Mouse (Mus musculus) MN1 (cell line): Measurements from ENCODE around the gene Adamts8.
A peak's percentile ranks its signal among the peaks of the same experiment; 100 is the strongest.

Experiments
- DNase-seq: peaks from one replicate; pipeline ENCODE4 v3.0.0-alpha.2; 2016; ENCODE audit warnings: low spot score

Gene Adamts8

DNA sequence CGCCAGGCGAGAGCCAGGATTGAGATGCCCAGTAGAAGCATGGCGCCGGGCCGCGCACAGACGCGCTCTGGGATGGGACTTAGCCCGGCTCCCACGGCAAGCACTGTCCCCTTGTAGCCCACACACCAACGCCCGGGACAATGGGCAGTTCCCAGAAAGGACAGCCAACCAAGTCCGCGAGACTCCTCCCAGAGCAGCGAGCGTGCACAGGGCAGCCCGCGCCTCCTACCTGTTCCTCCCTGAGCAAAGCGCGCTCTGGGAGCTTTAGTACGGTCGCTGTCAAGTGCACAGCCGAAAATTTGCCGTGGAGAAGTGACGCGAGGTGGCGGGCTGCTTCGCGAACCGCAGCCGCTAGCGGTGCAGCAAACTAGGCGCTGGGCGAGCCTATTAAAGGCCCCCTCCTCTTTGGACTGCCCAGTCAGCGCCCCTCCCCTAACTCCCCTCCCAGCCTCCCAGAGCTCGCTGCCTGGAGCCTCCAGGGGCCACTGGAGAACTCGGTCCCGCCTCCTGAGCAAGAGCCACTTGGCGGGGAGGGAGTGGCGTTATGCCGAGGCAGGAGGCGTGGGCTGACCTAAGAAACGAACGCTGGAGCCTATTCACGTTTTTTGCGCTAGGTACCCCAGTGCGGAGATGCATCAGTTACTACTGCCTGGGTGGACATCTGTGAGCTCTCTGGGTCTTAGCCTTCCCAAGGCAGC, 20.0 kb upstream of the Adamts8 start, which contains the start of gene Adamts15:
Gene Adamts15, minus strand, starts transcription at position 256 of the 698 bp plus-strand sequence.
- no peak for DNase-seq

- no peak for DNase-seq
Measured at GRCm38 (mm10) chr9:30928759-30929158, 13.6 kb upstream of the Adamts8 start.

DNA sequence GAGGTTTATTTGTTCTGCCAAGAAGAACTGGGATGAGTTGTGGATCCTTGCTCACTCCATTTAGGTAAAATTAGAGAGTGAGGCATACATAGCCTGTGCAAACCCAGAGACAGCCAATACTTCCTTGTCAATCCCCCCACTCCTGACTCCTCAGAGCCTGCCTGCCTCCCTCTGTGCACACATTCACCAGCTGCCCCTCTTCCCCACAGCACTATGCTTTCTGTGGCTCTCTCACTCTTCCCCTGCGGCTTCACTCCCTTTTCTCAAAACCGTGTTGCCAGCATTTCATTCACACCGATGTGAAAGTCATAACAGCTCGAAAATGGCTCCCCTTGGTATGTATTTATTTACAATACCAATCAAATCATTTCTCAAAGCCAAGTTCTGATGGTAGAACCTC, 10.0 kb upstream of the Adamts8 start:
- DNase-seq, result no peak

- no peak for DNase-seq
Measured at GRCm38 (mm10) chr9:30934827-30935226, 7.5 kb upstream of the Adamts8 start.

DNA sequence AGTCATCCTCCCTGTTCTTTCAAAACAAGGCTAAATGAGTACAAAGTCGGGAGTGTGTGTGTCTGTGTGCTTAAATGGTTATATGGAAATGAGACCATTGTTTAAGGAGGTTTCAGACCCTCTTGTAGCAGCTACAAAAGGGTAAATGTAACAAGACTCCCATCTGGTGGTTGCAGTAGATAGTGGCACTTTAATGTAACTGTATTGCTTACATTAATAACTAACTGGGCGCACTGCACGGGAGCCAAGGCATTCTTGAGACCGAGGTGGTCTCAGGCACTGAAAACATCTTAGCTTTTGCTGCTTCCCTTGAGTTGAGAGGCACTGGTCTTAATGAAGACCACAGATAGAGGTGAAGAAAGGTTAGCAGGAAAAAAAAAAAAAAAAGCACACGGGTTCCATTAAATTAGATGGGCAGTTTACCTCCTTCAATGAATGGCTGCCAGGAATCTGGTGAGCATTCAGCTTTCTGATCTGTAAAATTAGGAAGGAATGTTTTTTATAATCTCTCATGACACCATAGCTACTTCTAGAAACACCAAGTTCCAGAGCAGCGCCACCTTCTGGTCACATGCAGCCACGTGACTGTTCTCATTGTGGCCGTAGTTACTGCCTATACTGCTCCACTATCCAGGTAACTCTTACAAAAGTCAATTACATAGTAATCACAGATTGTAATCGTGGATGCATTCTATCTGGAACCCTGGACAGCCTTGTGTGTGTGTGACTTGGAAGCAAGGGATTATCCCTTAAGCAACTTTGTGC, 5.5 kb upstream of the Adamts8 start:
- DNase-seq, result peak; percentile 9

- DNase-seq, result peak; percentile 74
Measured at GRCm38 (mm10) chr9:30940328-30940727, 2.0 kb upstream of the Adamts8 start.

DNA sequence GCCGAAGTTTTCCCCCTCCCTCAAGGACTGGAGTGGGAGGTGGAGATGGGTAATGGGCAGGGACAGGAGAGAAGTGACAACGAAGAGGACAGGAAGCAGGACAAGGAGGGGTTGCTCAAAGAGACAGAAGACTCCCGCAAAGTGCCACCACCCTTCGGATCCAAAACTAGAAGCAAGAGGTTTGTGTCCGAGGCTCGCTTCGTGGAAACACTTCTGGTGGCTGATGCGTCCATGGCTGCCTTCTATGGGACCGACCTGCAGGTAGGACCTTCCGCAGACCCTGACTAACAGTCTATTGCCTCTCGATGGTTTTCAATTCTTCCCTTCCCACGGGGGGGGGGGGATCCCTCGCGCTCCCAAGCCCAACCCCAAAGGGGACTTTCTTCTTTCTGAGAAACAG, 979 bp downstream of the Adamts8 start:
- DNase-seq, result no peak

- no peak for DNase-seq
Measured at GRCm38 (mm10) chr9:30944234-30944633, 1.9 kb downstream of the Adamts8 start.

DNA sequence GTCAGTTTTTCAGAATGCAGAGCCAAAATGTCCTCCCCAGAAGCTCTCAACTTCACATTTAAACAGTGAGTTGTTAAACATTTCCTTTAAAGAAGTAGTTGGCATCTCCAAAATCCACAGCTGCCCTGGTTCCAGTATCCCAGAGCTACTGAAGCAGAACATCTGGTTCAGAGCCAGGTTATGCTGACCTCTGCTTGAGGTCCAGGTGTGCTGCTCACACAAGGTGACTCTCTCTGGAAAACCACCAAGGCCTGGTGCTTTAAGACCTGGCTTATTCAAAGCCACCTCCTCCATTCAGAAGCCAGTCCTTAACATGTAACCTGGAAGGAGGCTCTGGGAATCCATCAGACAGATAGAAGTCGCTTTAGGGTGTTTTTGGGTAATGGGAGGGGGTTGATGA, 2.9 kb downstream of the Adamts8 start:
- no peak for DNase-seq

- no peak for DNase-seq
Measured at GRCm38 (mm10) chr9:30949422-30949821, 7.1 kb downstream of the Adamts8 start.

- peak; percentile 9 for DNase-seq
Measured at GRCm38 (mm10) chr9:30949971-30950370, 7.6 kb downstream of the Adamts8 start.

DNA sequence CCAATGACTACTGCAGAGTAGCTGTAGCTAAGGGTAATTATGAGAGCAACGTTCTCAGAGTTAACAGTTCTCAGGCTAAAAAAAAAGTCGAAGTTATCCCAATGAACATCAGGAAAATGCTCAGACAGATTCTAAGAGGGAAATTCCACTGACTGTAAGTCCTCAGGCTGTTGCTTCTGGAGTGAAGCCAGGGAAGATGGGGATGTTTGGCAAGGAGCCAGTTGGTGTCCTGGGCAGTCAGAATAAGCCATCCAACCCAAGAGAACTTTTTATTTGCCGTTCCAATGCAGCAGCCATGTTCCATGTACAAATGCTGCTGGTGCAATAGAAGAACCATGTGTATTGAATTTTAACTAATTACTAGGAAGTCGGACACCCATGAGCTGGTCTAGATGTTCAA, 8.2 kb downstream of the Adamts8 start:
- peak; percentile 20 for DNase-seq

GRCm38 (mm10) chr9:30951461-30951860, 9.1 kb downstream of the Adamts8 start:
- DNase-seq, result no peak

GRCm38 (mm10) chr9:30953287-30953686, 10.9 kb downstream of the Adamts8 start:
- DNase-seq, result no peak

GRCm38 (mm10) chr9:30955246-30955645, 12.9 kb downstream of the Adamts8 start:
- no peak for DNase-seq

DNA sequence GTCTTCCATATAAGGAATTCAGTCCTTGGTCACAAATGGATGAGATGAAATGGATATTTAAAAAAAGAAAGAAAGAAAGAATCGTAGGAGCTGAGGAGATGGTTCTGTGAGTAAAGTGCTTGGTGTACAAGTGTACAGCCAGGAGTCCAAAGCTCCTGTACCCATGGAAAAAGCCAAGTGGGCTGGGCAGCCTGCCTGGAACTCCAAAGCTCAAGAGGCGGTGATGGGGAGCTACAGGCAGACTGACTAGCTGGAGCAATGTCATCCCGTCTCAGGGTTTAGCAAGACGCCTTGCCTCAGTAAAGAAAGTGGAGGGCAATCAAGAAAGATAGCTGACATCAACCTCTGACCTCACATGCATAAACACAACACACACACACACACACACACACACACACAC, 21.4 kb downstream of the Adamts8 start:
- DNase-seq, result no peak

DNA sequence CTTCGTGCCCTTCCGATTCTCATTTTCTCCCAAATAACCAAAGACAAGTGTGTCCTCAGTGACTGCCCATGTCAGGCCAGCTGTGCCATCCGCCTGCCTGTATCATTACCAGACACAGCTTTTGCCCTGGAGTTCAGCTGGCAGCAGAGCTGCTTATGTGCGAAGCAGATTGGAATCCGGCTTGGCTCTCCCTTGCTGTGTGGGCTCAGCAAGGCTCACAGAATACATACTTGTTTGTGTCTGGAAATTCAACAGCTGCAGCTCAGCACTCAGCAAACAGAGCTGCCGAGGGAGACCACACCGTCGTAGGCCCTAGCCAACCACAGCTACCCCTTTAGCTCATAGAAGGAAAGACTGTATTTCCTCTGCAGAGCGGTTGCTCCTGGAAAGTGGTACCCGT, 22.3 kb downstream of the Adamts8 start:
- DNase-seq, result no peak

GRCm38 (mm10) chr9:30966881-30967280, 24.5 kb downstream of the Adamts8 start:
- no peak for DNase-seq

DNA sequence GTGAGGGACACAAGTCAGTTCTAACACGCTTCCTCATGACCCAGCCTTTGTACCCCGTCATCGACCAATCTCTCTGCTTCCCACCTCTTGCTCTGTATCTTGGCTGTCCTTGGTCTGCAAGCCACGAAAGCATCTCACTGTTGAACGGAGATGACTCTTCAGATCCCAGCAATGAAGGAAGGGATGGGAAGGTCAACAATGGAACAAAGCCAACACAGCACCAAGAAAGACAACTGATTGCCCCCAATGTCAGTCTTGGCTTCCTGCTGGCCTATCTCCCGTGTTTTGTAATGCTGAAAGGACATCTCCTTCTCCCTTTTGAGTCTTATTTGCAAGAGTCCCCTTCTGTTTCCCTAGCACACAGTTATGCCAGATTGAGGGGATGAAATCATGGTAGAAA, 25.8 kb downstream of the Adamts8 start:
- no peak for DNase-seq

DNA sequence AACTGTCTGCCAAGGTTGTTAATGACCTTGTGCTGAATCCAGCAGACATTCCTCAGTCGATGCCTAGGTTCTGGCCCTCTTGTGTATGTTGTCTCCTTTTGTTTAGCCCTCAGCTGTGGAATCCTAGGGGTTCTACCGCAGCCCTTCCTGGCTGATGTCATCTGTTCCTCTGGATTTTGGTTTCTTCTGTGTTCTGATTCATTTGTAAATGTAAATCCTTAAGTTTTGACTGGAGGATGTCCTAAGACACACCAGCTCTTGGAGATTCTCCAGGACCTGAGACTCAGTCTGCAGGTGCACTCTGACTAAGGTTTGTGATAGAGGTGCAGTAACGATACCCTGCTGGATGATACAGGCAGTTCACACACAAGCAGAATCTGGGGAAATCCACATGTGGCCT, 27.6 kb downstream of the Adamts8 start:
- no peak for DNase-seq

- peak; percentile 16 for DNase-seq
Measured at GRCm38 (mm10) chr9:30971967-30972366, 29.6 kb downstream of the Adamts8 start.

DNA sequence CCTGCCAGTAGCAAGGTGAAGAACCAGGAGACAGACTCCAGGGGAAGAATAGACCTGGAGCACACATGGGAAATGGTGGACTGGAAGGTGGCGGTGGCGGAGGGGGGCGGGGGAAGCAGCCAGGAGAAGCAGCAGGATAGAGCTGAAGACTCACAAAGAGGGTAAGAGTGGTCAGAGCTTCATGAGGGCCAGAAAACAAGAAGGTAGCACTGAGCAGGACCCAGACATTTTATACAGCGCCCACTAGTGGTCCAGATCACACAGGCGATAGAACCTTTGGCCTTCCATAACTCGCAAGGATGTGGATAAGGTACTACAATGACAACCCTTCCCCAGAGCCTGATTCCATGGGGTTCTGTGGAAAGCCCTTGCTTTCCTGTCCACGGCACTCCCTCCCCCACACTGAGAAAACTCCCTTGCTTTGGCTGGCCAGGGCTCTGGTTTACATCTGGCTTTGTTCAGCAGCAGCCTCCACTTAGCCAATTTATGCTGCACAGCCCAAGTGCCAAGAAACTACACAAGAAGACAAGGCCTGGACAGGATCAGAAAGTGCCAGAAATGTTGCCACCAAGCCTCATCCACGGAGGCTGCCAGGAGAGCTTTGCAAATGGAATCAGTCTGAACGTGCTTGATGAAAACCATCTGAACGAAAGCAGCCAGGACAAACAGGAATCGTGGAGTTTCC, 34.1 kb downstream of the Adamts8 start:
- peak; percentile 84 for DNase-seq

DNA sequence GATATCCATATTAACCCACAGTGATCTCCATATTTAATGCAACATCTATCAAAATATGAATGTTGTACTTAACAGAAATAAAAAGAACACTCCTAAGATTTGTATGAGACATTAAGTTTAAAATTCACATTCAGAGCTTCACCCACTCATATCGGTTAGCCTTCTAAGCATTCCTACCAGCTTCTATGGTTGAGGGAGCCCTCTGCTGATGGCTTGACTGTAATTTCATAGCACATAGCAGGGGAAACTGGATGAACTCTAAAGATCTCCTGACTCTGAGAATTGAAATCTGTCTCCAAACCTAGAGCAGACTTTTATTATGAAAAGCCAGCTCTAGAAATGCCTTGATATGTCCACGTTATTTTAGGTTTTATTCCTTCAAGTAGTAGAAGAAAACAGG, 38.1 kb downstream of the Adamts8 start:
- DNase-seq, result no peak
